Mouse (Mus musculus) CD4-positive helper T cell, adult 2 months (primary cell): ENCODE data around the gene Micall1.
A peak's percentile ranks its signal among the peaks of the same experiment; 100 is the strongest.

Source experiments
- DNase-seq: peaks from one replicate; pipeline ENCODE4 v3.0.0-alpha.2; 2012; ENCODE audit warnings: low read depth, missing footprints, low spot score

Micall1 gene

GRCm38 (mm10) chr15:79097135-79097534 is 11.6 kb upstream of the Micall1 start:
- no peak for DNase-seq

DNA sequence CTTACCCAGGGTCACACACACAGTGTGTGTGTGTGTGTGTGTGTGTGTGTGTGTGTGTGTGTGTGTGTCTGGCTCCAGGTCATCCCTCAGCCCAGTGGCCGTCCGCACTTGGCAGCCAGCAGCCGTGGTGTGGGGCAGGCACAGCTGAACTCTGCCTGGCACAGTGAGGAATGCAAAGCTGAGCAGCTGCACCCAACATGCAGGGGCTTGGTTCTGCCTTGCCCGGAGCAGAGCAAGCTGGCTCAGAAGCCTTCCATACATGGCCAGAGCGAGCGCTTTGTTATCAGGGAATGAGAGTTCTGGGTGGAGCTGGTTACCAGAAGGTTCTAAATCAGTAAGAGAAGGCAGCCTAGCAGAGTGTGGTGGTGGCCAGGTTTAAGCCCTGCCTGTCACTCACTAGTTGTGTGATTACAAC is 11.1 kb upstream of the Micall1 start:
- DNase-seq, result no peak

GRCm38 (mm10) chr15:79098220-79098619 is 10.5 kb upstream of the Micall1 start:
- no peak for DNase-seq

- no peak for DNase-seq
Measured at GRCm38 (mm10) chr15:79098868-79099267, 9.8 kb upstream of the Micall1 start.

DNA sequence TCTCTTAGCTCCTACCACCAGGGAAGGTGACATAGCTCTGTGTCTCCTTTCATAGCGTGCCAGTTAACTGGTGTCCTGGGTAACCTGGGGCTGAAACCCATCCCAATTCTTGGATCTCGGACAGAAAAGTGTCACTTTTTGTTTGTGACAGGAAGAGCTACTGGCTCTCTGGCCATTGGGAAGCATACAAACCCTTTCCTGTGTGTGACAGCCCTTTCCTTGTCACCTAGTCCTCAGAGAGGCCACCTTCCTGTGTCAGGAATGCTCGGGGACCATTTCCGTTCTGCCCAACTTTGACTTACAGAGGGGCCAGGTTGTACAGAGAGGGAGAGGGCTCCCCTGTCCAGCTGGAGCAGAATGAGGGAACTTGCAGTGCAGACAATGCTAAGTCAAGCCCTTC is 9.2 kb upstream of the Micall1 start:
- no peak for DNase-seq

- no peak for DNase-seq
Measured at GRCm38 (mm10) chr15:79100391-79100790, 8.3 kb upstream of the Micall1 start.

DNA sequence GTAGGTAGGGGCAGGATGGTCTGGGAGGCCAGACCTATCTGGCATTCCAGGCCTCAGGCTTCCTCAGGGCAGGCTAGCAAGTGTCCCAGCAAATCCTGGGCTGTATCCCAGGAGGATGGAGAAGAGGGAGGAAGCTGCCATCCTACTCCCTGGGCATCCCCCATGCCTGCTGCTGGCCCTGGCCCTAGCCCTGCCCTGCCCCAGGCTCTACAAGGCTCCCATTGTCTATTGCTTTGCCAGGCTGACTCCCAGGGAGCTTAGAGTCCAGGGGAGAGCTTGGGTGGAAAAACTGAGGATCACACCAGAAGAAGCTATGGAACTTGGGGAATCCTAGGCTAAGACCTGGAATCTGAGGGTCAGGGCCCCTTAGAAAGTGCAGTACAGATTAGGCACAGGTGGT is 7.2 kb upstream of the Micall1 start:
- no peak for DNase-seq

DNA sequence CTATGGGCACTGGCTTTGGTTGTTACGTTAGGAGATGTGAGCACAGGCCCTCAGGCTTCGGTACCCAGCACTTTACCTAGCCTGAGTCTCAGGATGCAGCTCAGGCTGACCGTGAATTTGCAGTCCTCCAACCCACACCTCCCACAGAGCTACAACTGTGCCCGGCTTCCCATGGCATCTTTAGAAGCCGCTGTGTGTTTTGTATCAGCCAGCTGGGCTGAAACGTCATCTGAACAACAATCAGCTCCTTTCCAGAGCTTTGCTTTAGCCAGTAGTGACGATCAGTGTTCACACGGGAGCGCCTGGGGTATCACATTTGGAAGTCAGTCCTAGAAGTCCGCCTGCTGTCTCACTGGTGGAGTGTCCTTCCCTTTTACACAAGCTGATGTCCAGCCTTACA is 5.4 kb upstream of the Micall1 start:
- DNase-seq, result no peak

DNA sequence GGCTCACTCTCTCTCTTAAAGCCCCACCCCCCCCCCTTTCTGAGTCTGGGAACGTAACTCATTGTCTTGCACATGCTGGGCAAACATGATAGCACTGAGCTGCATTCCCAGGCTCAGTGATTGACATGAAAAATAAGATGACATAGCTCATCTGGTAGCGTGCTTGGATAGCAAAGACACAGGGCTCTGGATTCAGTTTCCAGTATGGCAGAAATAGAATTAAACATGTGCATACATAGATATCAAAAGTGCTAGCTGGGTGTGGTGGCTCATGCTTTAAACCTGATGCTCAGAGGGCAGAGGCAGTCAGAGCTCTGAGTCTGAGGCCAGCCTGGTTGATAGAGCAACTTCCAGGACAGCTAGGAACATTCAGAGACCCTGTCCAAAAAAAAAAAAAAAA is 2.9 kb upstream of the Micall1 start:
- DNase-seq, result no peak

GRCm38 (mm10) chr15:79107966-79108365 is 732 bp upstream of the Micall1 start:
- DNase-seq, result no peak

DNA sequence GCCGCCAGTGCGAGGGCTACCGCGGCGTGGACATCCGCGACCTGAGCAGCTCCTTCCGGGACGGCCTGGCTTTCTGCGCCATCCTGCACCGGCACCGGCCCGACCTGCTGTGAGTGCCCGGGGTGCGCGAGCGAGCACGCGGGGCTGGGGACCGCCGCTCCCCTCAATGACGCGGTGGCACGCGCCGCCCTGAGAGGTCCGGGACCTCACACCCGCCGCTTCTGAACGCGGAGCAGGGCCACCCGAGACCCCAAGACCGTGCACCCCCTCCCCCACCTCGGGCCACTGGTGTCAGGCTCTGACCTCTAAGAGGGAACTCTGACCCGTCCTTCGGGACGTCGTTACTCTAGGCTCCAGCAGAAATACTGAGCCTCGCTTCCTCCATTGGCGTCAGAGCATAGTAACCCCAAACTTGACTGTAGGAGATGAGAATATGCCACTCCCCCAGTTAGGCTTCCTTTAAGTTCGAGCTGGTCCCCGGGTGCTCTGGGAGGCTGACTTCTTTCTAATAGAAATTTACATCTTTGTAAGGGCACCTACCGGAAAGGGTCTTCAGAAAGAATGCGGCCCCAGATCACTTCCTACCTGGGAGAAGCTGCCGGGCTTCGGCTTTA is 730 bp downstream of the Micall1 start:
- peak; percentile 59 for DNase-seq

GRCm38 (mm10) chr15:79110031-79110430 is 1.3 kb downstream of the Micall1 start:
- DNase-seq, result no peak

DNA sequence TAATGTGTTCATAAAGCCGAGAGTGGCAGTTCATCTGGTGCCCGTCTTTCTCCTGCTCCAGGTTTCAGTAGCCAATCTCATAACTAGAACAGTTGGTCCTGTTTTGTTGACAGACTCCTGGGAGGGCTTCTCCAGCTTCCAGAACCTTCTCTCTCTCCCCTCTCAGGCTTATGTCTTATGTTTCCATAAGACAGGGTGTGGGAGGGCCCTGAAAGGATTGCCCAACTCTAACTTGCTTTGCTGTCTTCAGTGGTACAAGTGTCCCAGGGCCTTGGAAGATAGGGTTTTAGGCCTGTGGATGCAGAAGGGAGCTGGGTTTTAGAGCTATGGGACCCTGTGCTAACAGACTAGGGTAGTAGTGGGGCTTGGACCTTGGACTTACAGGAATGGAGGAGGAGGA is 1.8 kb downstream of the Micall1 start:
- no peak for DNase-seq

DNA sequence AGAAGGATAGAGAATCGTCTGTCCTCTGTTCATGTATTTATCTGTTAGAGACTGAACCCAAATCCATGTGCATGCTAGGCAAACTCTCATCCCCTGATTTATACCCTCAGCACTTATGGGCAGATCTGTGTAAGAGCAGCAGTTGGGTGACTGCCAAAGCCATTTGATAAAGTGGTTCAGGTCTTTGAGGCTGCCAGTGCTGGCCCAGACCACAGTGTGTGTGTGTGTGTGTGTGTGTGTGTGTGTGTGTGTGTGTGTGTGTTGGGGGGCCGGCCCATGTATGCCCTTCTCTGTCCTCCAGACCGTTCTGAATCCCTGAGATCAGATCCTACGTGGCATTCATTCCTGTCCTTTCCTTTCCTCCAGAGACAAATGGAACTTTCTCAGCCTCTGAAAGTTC is 3.1 kb downstream of the Micall1 start:
- DNase-seq, result no peak

- peak; percentile 61 for DNase-seq
Measured at GRCm38 (mm10) chr15:79115276-79115675, 6.6 kb downstream of the Micall1 start.

DNA sequence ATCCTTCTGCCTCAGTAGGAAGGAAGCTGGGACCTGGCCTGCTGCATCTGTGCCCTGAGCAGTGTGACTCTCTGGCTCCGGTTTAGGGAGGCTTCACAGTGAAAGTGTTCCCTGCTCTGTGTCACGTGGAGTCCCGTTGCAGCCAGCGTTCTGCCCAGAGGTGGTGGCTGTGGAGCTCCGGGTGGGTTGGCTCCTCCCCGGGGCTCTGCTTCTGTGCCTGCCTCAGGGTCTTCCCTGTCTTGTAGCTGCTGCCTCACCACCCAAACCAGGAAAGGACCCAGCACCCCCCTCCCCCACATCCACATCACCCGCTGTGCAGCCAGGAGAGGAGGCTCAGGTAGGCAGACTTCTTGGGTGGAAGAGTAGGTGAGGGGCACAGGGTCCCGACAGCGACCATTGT is 10.8 kb downstream of the Micall1 start:
- no peak for DNase-seq

DNA sequence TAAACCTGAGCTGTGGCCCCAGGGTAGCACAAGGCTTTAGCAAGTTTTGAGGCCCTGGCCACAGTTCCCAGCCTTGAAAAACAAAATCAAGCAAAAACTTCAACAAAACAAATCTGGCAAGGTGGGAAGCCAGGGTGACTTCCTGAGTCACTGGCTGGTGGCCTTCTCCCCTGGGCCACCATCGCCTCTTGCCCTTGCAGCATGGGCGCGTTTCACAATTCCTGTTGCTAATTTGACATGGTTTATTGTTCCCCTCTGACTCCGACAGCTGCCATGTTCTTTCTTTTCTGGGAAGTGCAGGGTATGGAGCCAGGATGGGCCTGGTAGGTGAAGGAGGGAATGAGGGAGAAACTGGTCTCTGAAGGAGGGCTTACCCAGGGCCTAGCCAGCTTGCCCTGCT is 13.4 kb downstream of the Micall1 start:
- no peak for DNase-seq

DNA sequence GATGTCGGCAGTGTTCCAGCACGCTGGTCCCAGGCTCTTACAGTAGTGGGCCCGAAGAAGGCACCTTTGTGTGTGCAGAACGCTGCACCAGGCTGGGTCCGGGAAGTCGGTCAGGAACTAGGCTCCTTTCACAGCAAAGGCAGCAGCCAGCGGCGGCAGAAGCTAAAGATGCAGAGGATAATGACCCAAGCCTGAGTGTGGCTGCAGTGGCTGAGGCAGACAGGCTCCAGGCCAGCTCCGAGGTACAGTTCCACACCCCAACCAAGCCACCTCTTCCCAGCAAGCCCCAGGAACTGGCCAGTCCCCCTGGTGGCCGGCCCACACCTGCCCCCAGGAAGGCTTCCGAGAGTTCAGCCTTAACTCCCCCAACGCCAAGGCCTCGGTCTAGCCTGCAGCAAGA is 13.8 kb downstream of the Micall1 start:
- DNase-seq, result no peak

DNA sequence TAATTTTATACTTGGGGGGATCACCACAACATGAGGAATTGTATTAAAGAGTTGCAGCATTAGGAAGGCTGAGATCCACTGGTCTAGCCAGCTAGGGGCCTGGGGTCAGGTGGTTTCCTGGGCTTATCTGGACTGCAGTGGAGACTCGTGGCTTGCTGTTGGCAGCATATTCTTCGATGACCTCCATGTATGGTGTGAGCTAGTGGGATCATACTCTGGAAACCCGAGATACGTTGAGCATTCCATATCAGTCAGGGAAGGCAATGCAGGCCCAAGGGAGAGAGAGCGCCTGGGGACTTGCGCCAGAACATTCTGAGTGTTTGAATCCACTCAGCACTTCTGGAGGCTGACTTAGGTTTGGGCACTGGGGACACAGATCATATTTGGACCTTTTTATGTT is 15.1 kb downstream of the Micall1 start:
- DNase-seq, result no peak

DNA sequence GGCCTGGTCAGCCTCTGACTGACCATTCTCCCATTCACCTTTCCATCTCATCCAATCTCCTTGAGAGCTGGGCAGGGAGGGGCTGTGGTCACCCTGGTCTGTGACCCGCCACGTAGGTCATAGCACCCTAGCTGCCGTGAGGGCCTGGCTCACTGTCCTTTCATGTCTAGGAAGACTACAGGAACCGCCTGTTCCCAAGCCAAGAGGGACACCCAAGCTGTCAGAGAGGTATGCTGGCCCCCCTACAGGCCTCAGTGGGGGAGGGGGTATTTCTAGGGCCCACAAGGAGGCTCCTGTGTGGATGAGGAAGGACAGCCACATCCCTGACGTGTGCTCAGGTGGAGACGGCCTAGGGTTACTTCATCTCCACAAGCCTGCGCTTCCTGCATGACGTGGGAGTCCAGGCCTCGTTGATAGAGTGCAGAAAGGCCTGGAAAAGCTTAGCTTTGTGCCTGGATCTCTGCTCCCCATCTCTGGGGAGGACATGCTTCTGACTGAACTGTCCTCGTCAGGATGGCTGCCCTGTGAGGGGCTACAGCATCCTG is 15.7 kb downstream of the Micall1 start:
- no peak for DNase-seq

DNA sequence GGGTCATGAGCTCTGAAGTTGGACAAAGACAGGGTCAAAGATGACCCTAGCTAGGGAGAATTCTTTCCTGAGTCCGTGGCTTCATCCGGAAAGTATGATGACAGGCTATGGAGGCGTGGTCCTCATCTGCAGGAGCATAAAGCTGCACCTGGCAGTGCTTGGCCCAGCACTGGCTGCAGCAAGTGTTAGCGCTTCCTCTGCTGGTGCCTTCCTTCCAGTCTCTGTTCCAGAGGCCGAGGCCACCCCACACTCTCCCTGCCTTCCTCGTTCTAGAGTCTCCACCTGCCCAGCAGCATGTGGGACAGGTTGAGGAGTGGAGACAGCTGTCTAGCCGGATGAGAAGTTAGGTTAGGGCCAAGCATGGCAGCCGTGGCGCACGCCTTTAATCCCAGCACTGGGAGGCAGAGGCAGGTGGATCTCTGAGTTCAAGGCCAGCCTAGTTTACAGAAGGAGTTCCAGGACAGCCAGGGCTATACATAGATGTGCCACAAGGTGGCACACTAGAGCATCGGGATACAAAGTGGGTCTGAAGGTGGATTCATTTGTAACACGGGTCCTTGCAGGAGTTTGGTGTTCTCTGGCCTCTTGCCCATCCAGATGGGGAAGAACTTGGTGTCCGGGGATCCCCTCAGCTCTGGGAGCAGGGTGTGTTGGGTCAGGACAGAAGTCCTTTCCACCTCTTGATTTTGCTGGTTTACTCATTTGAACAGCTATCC is 17.7 kb downstream of the Micall1 start:
- DNase-seq, result peak; percentile 57

GRCm38 (mm10) chr15:79127101-79127500 is 18.4 kb downstream of the Micall1 start:
- DNase-seq, result no peak

DNA sequence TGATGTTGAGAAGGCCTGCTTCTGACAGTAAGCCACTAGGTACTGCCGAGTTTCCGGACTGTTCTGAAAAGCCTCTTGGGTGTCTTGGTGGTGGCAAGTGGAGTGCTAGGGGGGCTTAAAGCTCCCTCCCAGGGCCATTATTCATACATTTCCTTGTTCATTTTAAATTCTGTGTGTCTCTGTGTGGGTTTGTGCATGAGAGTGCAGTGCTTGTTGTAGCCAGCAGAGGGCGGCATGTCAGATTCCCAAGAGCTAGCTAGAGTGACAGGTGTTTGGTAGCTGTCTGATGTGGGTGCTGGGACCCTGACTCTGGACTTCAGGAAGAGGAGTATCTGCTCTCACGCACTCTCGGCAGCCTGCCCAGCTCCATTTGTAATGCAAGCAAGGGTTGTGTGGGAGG is 19.5 kb downstream of the Micall1 start:
- peak; percentile 31 for DNase-seq
